Mouse (Mus musculus): Measurements from ENCODE around the gene Cdh1. TPM values are rescaled to one million over a fixed set of nuclear protein-coding genes. Genes with fewer than 3 reads are reported as not detected.

The Cdh1 gene
- total RNA-seq, 4 experiments from 2014 or later: 1.9 to 2.9 (median 2.3) TPM

GRCm38 (mm10) chr8:106646731-106647130 is 43.6 kb downstream of the Cdh1 start:
- DNase-seq (ENCODE audit: low spot score in 2 of 2): no peak

- peak; percentile 18 to 60 for DNase-seq (ENCODE audit: low spot score in 2 of 2)
Measured at GRCm38 (mm10) chr8:106647387-106647786, 44.2 kb downstream of the Cdh1 start.

- DNase-seq (ENCODE audit: low spot score in 2 of 2): no peak
Measured at GRCm38 (mm10) chr8:106648421-106648820, 45.3 kb downstream of the Cdh1 start.

- no peak for DNase-seq (ENCODE audit: low spot score in 2 of 2)
Measured at GRCm38 (mm10) chr8:106651994-106652393, 48.8 kb downstream of the Cdh1 start.

GRCm38 (mm10) chr8:106656046-106656445 is 52.9 kb downstream of the Cdh1 start:
- no peak for DNase-seq (ENCODE audit: low spot score in 2 of 2)

GRCm38 (mm10) chr8:106672786-106673185 is 69.6 kb downstream of the Cdh1 start:
- DNase-seq (ENCODE audit: low spot score in 2 of 2): no peak

GRCm38 (mm10) chr8:106674318-106674717 is 71.2 kb downstream of the Cdh1 start:
- no peak for DNase-seq (ENCODE audit: low spot score in 2 of 2)

GRCm38 (mm10) chr8:106674894-106675293 is 71.7 kb downstream of the Cdh1 start:
- DNase-seq (ENCODE audit: low spot score in 2 of 2): no peak

GRCm38 (mm10) chr8:106682971-106683668 is 80.0 kb downstream of the Cdh1 start, which contains the start of gene Tango6:
Gene Tango6 (plus strand): TSS chr8:106683068.
- DNase-seq (ENCODE audit: low spot score in 2 of 2): peak; percentile 84 to 86

GRCm38 (mm10) chr8:106684387-106684786 is 81.2 kb downstream of the Cdh1 start:
- DNase-seq (ENCODE audit: low spot score in 2 of 2): no peak

- DNase-seq (ENCODE audit: low spot score in 2 of 2): no peak
Measured at GRCm38 (mm10) chr8:106687479-106687878, 84.3 kb downstream of the Cdh1 start.

GRCm38 (mm10) chr8:106697748-106698248 is 94.6 kb downstream of the Cdh1 start:
- DNase-seq (ENCODE audit: low spot score in 2 of 2): no peak

GRCm38 (mm10) chr8:106699588-106699987 is 96.4 kb downstream of the Cdh1 start:
- peak in 1 of 2 experiments; percentile 72 for DNase-seq (ENCODE audit: low spot score in 2 of 2)

GRCm38 (mm10) chr8:106700131-106700530 is 97.0 kb downstream of the Cdh1 start:
- DNase-seq (ENCODE audit: low spot score in 2 of 2): no peak

- no peak for DNase-seq (ENCODE audit: low spot score in 2 of 2)
Measured at GRCm38 (mm10) chr8:106701360-106701759, 98.2 kb downstream of the Cdh1 start.

GRCm38 (mm10) chr8:106704199-106704900 is 101.2 kb downstream of the Cdh1 start:
- DNase-seq (ENCODE audit: low spot score in 2 of 2): no peak

GRCm38 (mm10) chr8:106704901-106705321 is 101.8 kb downstream of the Cdh1 start:
- no peak for DNase-seq (ENCODE audit: low spot score in 2 of 2)

- DNase-seq (ENCODE audit: low spot score in 2 of 2): no peak
Measured at GRCm38 (mm10) chr8:106706194-106706593, 103.0 kb downstream of the Cdh1 start.

GRCm38 (mm10) chr8:106710002-106710401 is 106.9 kb downstream of the Cdh1 start:
- no peak for DNase-seq (ENCODE audit: low spot score in 2 of 2)

- DNase-seq (ENCODE audit: low spot score in 2 of 2): no peak
Measured at GRCm38 (mm10) chr8:106712487-106712886, 109.3 kb downstream of the Cdh1 start.

GRCm38 (mm10) chr8:106714297-106714696 is 111.1 kb downstream of the Cdh1 start:
- no peak for DNase-seq (ENCODE audit: low spot score in 2 of 2)

GRCm38 (mm10) chr8:106718091-106718500 is 114.9 kb downstream of the Cdh1 start:
- DNase-seq (ENCODE audit: low spot score in 2 of 2): peak; percentile 50 to 54

Data from left cerebral cortex, adult 8-10 months (tissue).